Mouse (Mus musculus) G1E (cell line): ENCODE data around the gene H2-DMa.

Experiments used
- CTCF ChIP-seq: IDR thresholded peaks from 2 replicates; pipeline ENCODE4 v1.5.1; 2012; ENCODE audit warnings: low read depth, low read length, inconsistent platforms, mixed read lengths
- GATA1 ChIP-seq: IDR thresholded peaks from 2 replicates; pipeline ENCODE4 v1.6.1; 2012; ENCODE audit warnings: borderline replicate concordance, low read length, inconsistent platforms, mixed read lengths
- POLR2AphosphoS5 ChIP-seq: IDR thresholded peaks from 2 replicates; pipeline ENCODE4 v1.6.1; 2012; ENCODE audit warnings: low read depth, low read length, inconsistent platforms; ENCODE audit not compliant: insufficient replicate concordance

DNA sequence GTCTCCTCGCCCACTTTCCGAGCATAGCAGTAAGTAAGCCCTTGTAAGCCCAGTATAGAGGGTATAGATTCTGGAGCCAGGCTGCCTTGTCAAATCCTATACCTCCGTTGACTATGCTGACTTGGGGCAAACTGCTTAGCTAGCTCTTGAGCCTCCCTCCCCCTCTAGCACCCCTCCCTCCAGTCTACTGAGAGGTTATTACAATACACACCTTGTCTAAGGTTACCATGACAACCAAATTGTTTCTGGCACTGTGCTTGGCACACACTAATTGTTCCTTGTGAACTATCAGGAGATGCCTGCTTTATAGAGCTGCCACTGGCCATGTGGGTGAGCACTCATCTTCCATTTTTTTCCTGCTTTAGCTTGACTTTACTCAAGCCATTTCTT, 9.5 kb upstream of the H2-DMa start:
- TF ChIP-seq GATA1, result no peak
- TF ChIP-seq CTCF, result no peak
- peak; percentile 38; the same call in 1 of the 2 replicates for TF ChIP-seq POLR2AphosphoS5
